Mouse (Mus musculus) B cell, adult 2 months (primary cell): Measurements from ENCODE around the gene Gm7682.
"Not testable (repeated sequence)": the region's sequence is repeated elsewhere in the genome, so short reads cannot be mapped to it uniquely, and the experiment has no call there.

Experiments
- DNase-seq, 2 experiments: peaks; one replicate each; pipeline ENCODE4 v3.0.0; 2022

The Gm7682 gene

GRCm38 (mm10) chr5:94445484-94445883 lies at the start of gene Gm7682:
TSS of gene Gm7682 (plus strand) at chr5:94445784.
- DNase-seq, result not testable (repeated sequence)
